14 mouse cellular contexts compared by ENCODE assay signal in the genomic region with DNA sequence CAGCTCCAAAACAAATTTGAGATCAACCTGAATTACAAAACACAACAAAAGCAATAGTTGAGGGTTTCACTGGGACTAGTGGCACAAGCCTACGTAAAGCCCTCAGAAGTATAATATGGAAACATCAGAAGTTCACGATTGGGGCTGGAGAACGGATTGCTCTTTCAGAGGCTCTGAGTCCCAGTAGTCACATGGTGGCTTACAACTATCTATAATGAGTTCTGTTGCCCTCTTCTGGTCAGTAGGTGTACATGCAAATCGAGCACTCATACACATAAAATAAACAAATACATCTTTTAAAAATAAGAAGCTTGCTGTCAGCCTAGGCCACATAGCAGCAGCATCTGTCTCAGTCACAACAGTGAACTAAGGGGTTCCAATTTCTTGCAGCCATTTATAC. TPM values are rescaled to one million over a fixed set of nuclear protein-coding genes. Genes with fewer than 3 reads are reported as not detected.
DNase-seq lines count a peak whose midpoint lies in the region; ATAC-seq and TF ChIP-seq lines count a peak whose summit lies in the region.
"Had no signal": no experiment of that assay in that cellular context is flagged by ENCODE, and none has a peak within 500 bp of the region (broad histone marks: within the 10 kb centered on the region; RNA-seq: fewer than 3 reads in every experiment).

No protein-coding gene starts in this region.

- peak; percentile 48 for TF ChIP-seq CTCF in gastrocnemius, adult 2 months (IDR thresholded peaks at IDR 0.05)
- peak; percentile 42 for TF ChIP-seq CTCF in midbrain, postnatal 0 days (IDR thresholded peaks at IDR 0.05)

- WGBS in midbrain, postnatal 0 days = 72% methylated on average over 4 of the region's 4 CpGs
- 73% methylated on average over 4 of the region's 4 CpGs for WGBS in midbrain, embryonic 16.5 days
- WGBS in embryonic facial prominence, embryonic 14.5 days = 74% methylated on average over 4 of the region's 4 CpGs

- H3K27me3 ChIP-seq in midbrain, postnatal 0 days (ENCODE audit: insufficient read depth, low read length) = no peaks in the 10 kb centered on the region
- H3K27me3 ChIP-seq in midbrain, embryonic 16.5 days (ENCODE audit: control insufficient read depth, insufficient read depth, low read depth, low read length) = no peaks in the 10 kb centered on the region
- H3K27me3 ChIP-seq in embryonic facial prominence, embryonic 14.5 days (replicated peaks; ENCODE audit: control insufficient read depth, insufficient read depth, low read length) = no peaks in the 10 kb centered on the region
- H3K27me3 ChIP-seq: midbrain, embryonic 12.5 days had no signal

- H3K9me3 ChIP-seq in midbrain, postnatal 0 days (ENCODE audit: low read length) = no peaks in the 10 kb centered on the region
- H3K9me3 ChIP-seq in midbrain, embryonic 16.5 days (replicated peaks; ENCODE audit: control insufficient read depth, low read length, poor library complexity, severe bottlenecking) = no peaks in the 10 kb centered on the region
- no peaks in the 10 kb centered on the region for H3K9me3 ChIP-seq in embryonic facial prominence, embryonic 14.5 days (ENCODE audit: control insufficient read depth, low read length)
- H3K9me3 ChIP-seq: forebrain, embryonic 10.5 days; liver, embryonic 13.5 days; midbrain, embryonic 12.5 days had no signal

- no peak overlapping the region for H3K4me3 ChIP-seq in gastrocnemius, adult 2 months
- H3K4me3 ChIP-seq in midbrain, postnatal 0 days (ENCODE audit: low read depth, low read length) = no peak overlapping the region
- H3K4me3 ChIP-seq in midbrain, embryonic 16.5 days (ENCODE audit: low read depth, low read length) = no peak overlapping the region
- no peak overlapping the region for H3K4me3 ChIP-seq in embryonic facial prominence, embryonic 14.5 days (ENCODE audit: low read depth, low read length)
- H3K4me3 ChIP-seq: forebrain, embryonic 10.5 days; liver, embryonic 13.5 days; midbrain, embryonic 12.5 days had no signal

- no peaks in the 10 kb centered on the region for H3K4me1 ChIP-seq in midbrain, postnatal 0 days (ENCODE audit: insufficient read depth, low read length)
- no peaks in the 10 kb centered on the region for H3K4me1 ChIP-seq in midbrain, embryonic 16.5 days (ENCODE audit: control insufficient read depth, insufficient read depth, low read length)
- H3K4me1 ChIP-seq in embryonic facial prominence, embryonic 14.5 days (ENCODE audit: control insufficient read depth, insufficient read depth, low read length) = no peaks in the 10 kb centered on the region; the same call in 1 of the 2 replicates
- H3K4me1 ChIP-seq: forebrain, embryonic 10.5 days; liver, embryonic 13.5 days; midbrain, embryonic 12.5 days had no signal

- no peak for DNase-seq in gastrocnemius, adult 2 months
- DNase-seq in gastrocnemius, postnatal 36 days = no peak
- no peak for DNase-seq in midbrain, postnatal 0 days (ENCODE audit: low spot score)
- DNase-seq in embryonic facial prominence, embryonic 14.5 days (ENCODE audit: low spot score) = peak; percentile 15
- DNase-seq in frontal cortex, adult 2 months (ENCODE audit: extremely low spot score in 1 of 2, low spot score in 1 of 2) = no peak
- DNase-seq in urinary bladder, postnatal 14 days (ENCODE audit: low spot score) = no peak
- no peak for DNase-seq in natural killer cell, adult 2 months (ENCODE audit: low spot score in 2 of 2)
- DNase-seq: adrenal gland, postnatal 36 days; cerebellum, adult 9-10 months; kidney, adult 11 months; liver, embryonic 13.5 days had no signal

- no peaks in the 10 kb centered on the region for H3K36me3 ChIP-seq in midbrain, postnatal 0 days (ENCODE audit: insufficient read depth, low read length)
- no peaks in the 10 kb centered on the region for H3K36me3 ChIP-seq in midbrain, embryonic 16.5 days (ENCODE audit: control insufficient read depth, insufficient read depth, low read length)
- H3K36me3 ChIP-seq in embryonic facial prominence, embryonic 14.5 days (ENCODE audit: control insufficient read depth, insufficient read depth, low read length) = no peaks in the 10 kb centered on the region
- H3K36me3 ChIP-seq: forebrain, embryonic 10.5 days; liver, embryonic 13.5 days; midbrain, embryonic 12.5 days had no signal

- intact Hi-C loops in gastrocnemius, adult 2 months (cut with DNase I) = no loop called here
- intact Hi-C loops in gastrocnemius, postnatal 36 days (cut with DNase I) = no loop called here

- no peak overlapping the region for H3K4me2 ChIP-seq in midbrain, postnatal 0 days (ENCODE audit: low read depth, low read length, poor library complexity, severe bottlenecking)
- H3K4me2 ChIP-seq in midbrain, embryonic 16.5 days (ENCODE audit: low read length) = no peak overlapping the region
- no peak overlapping the region for H3K4me2 ChIP-seq in embryonic facial prominence, embryonic 14.5 days (ENCODE audit: low read depth, low read length)
- H3K4me2 ChIP-seq: liver, embryonic 13.5 days; midbrain, embryonic 12.5 days had no signal

- no peak overlapping the region for H3K27ac ChIP-seq in gastrocnemius, adult 2 months
- no peak overlapping the region for H3K27ac ChIP-seq in midbrain, postnatal 0 days (ENCODE audit: low read depth, low read length)
- no peak overlapping the region for H3K27ac ChIP-seq in midbrain, embryonic 16.5 days (ENCODE audit: low read length)
- no peak overlapping the region for H3K27ac ChIP-seq in embryonic facial prominence, embryonic 14.5 days (replicated peaks; ENCODE audit: low read depth, low read length)
- H3K27ac ChIP-seq: forebrain, embryonic 10.5 days; liver, embryonic 13.5 days; midbrain, embryonic 12.5 days had no signal

- no peak overlapping the region for H3K9ac ChIP-seq in midbrain, postnatal 0 days (replicated peaks; ENCODE audit: low read length, poor library complexity, severe bottlenecking)
- no peak overlapping the region for H3K9ac ChIP-seq in midbrain, embryonic 16.5 days (ENCODE audit: low read depth, low read length)
- H3K9ac ChIP-seq in embryonic facial prominence, embryonic 14.5 days (ENCODE audit: low read depth, low read length) = no peak overlapping the region
- H3K9ac ChIP-seq: liver, embryonic 13.5 days; midbrain, embryonic 12.5 days had no signal

- no peak for ATAC-seq in midbrain, postnatal 0 days (ENCODE audit: low FRiP score)
- ATAC-seq in midbrain, embryonic 16.5 days = no peak
- no peak for ATAC-seq in embryonic facial prominence, embryonic 14.5 days (ENCODE audit: low read depth)

RNA-seq across cellular contexts. Expression of a gene that starts 16.5 kb away (rescaled TPM):
- total RNA-seq in gastrocnemius, adult 2 months (2021) = not detected
- total RNA-seq in gastrocnemius, postnatal 36 days (2021) = not detected
- total RNA-seq in midbrain, postnatal 0 days (2014; rRNA removed) = 5.5 and 11.3 TPM in 2 replicates
- polyA plus RNA-seq in midbrain, postnatal 0 days (2015; fragmentation: Nextera tagmentation; extraction: Ambion mirVana) = 8.6 and 8.8 TPM in 2 replicates
- 6.0 and 7.0 TPM in 2 replicates for polyA plus RNA-seq in midbrain, embryonic 16.5 days (2015; fragmentation: Nextera tagmentation; extraction: Ambion mirVana)
- polyA plus RNA-seq in embryonic facial prominence, embryonic 14.5 days (2014; fragmentation: Nextera tagmentation; extraction: Ambion mirVana) = 2.0 and 7.3 TPM in 2 replicates
- 8.4 and 9.1 TPM in 2 replicates for polyA plus RNA-seq in frontal cortex, adult 2 months (2012; rRNA removed)
- total RNA-seq: adrenal gland, postnatal 36 days had no signal
- polyA plus RNA-seq: liver, embryonic 13.5 days had no signal

RNA-seq across cellular contexts. Expression of a gene that starts 44.4 kb away (rescaled TPM):
- 10 to 100 TPM; 13.2 to 21.8 TPM for total RNA-seq in gastrocnemius, adult 2 months (2021)
- total RNA-seq in gastrocnemius, postnatal 36 days (2021) = 10 to 100 TPM; 16.2 to 23.1 TPM
- 16.7 and 17.7 TPM in 2 replicates for total RNA-seq in midbrain, postnatal 0 days (2014; rRNA removed)
- 15.2 and 16.3 TPM in 2 replicates for polyA plus RNA-seq in midbrain, postnatal 0 days (2015; fragmentation: Nextera tagmentation; extraction: Ambion mirVana)
- polyA plus RNA-seq in midbrain, embryonic 16.5 days (2015; fragmentation: Nextera tagmentation; extraction: Ambion mirVana) = 12.7 and 13.5 TPM in 2 replicates
- polyA plus RNA-seq in embryonic facial prominence, embryonic 14.5 days (2014; fragmentation: Nextera tagmentation; extraction: Ambion mirVana) = 45.3 and 45.6 TPM in 2 replicates
- polyA plus RNA-seq in frontal cortex, adult 2 months (2012; rRNA removed) = 8.4 and 10.6 TPM in 2 replicates

RNA-seq across cellular contexts. Expression of a gene that starts 45.0 kb away (rescaled TPM):
- total RNA-seq in gastrocnemius, adult 2 months (2021) = 10 to 100 TPM; 12.7 to 15.0 TPM
- 10 to 100 TPM in 1 of 2 experiments, 1 to 10 TPM in 1; 9.4 to 11.0 TPM for total RNA-seq in gastrocnemius, postnatal 36 days (2021)
- total RNA-seq in midbrain, postnatal 0 days (2014; rRNA removed) = 3.4 and 4.0 TPM in 2 replicates
- 3.0 and 3.1 TPM in 2 replicates for polyA plus RNA-seq in midbrain, postnatal 0 days (2015; fragmentation: Nextera tagmentation; extraction: Ambion mirVana)
- polyA plus RNA-seq in midbrain, embryonic 16.5 days (2015; fragmentation: Nextera tagmentation; extraction: Ambion mirVana) = 3.4 and 4.9 TPM in 2 replicates
- polyA plus RNA-seq in embryonic facial prominence, embryonic 14.5 days (2014; fragmentation: Nextera tagmentation; extraction: Ambion mirVana) = 3.0 TPM in 2 replicates
- 0.84 and 1.1 TPM in 2 replicates for polyA plus RNA-seq in frontal cortex, adult 2 months (2012; rRNA removed)
